Mouse (Mus musculus) limb, embryonic 15.5 days (tissue): ENCODE measurements around the gene Cln5. TPM values are rescaled to one million over a fixed set of nuclear protein-coding genes. Genes with fewer than 3 reads are reported as not detected.

Experiments
- ATAC-seq: fragments of 200-750 bp; cut with Nextera tagmentation; 2 replicates; pipeline ENCODE4 v1.8.0; 2017; ENCODE audit warnings: low read depth, moderate TSS enrichment; ENCODE audit not compliant: insufficient number of reproducible peaks, low FRiP score, low TSS enrichment
- H3K27ac ChIP-seq: fragments of 300-500 bp; sonication (generic); 2 replicates; pipeline ENCODE4 v1.5.1; 2015; ENCODE audit warnings: moderate library complexity, mild to moderate bottlenecking, inconsistent platforms
- H3K27me3 ChIP-seq: fragments of 300-500 bp; sonication (generic); 2 replicates; pipeline ENCODE4 v1.6.1; 2015; ENCODE audit warnings: inconsistent platforms
- H3K36me3 ChIP-seq: fragments of 300-500 bp; sonication (generic); 2 replicates; pipeline ENCODE4 v1.6.1; 2015; ENCODE audit warnings: inconsistent platforms
- H3K4me1 ChIP-seq: fragments of 300-500 bp; sonication (generic); 2 replicates; pipeline ENCODE4 v1.6.1; 2015; ENCODE audit warnings: inconsistent platforms
- H3K4me2 ChIP-seq: fragments of 300-500 bp; sonication (generic); 2 replicates; pipeline ENCODE4 v1.6.1; 2015; ENCODE audit warnings: mild to moderate bottlenecking, inconsistent platforms
- H3K4me3 ChIP-seq: fragments of 300-500 bp; sonication (generic); 2 replicates; pipeline ENCODE4 v1.5.1; 2015; ENCODE audit warnings: mild to moderate bottlenecking, inconsistent platforms
- H3K9ac ChIP-seq: fragments of 300-500 bp; sonication (generic); 2 replicates; pipeline ENCODE4 v1.6.1; 2015; ENCODE audit warnings: inconsistent platforms
- H3K9me3 ChIP-seq: fragments of 300-500 bp; sonication (generic); 2 replicates; pipeline ENCODE4 v1.6.1; 2016; ENCODE audit warnings: inconsistent platforms
- WGBS: fragments of 180-500 bp; shearing (Covaris S2); methylation state at CpG from one replicate; pipeline ENCODE4 v1.1.7; 2015; 5-methylcytosine and 5-hydroxymethylcytosine counted together
- polyA plus RNA-seq: library from polyadenylated mRNA; unstranded; fragments of >200 nt; fragmentation: Nextera tagmentation; extraction: Ambion mirVana; gene quantifications from 2 replicates; pipeline ENCODE4 v1.2.1, GENCODE M21; 2015

The Cln5 gene
- 33.5 and 35.2 TPM in 2 replicates for polyA plus RNA-seq

- Histone ChIP-seq H3K9ac (peak within 1 kb of the TSS; percentile 66), H3K36me3 (peaks cover 19% of the 10 kb centered on the region), H3K4me1 (peaks cover 12% of the 10 kb centered on the region), H3K4me2 (peak within 1 kb of the TSS; percentile 80), H3K4me3 (peak within 1 kb of the TSS; percentile 71), H3K9me3 (no peaks in the 10 kb centered on the region), H3K27ac (peak within 1 kb of the TSS; percentile 88), H3K27me3 (no peaks in the 10 kb centered on the region)
- under 1% methylated on average over 65 of the region's 65 CpGs for WGBS
- peak; percentile 97 for ATAC-seq
Observed at GRCm38 (mm10) chr14:103069864-103070611, at the start of gene Cln5. TSS of gene Cln5 (plus strand) at chr14:103070216.

DNA sequence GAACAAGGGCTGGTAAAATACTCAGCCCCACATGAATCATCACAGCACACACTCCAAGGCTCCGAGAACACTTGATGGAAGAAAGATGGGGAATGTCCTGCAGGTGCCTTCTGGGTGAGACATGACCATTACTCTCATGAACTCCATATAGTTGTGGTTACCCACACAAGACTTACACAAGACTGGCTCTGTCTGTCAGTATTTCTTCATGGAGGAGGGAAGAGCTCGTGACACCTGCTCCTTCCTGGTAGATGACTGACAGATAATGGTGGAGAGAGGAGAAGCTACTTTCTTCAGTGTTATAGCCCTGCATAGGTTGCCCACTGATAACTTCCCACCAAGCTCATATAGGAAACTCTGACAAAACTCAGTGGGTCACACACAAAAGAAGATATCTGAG lies 40.8 kb upstream of the Cln5 start:
- Histone ChIP-seq H3K9me3 (no peaks in the 10 kb centered on the region), H3K4me1 (no peaks in the 10 kb centered on the region), H3K27me3 (no peaks in the 10 kb centered on the region), H3K4me3 (no peak overlapping the region), H3K4me2 (no peak overlapping the region), H3K27ac (no peak overlapping the region), H3K9ac (no peak overlapping the region), H3K36me3 (no peaks in the 10 kb centered on the region)
- WGBS: 80% methylated on average over 2 of the region's 2 CpGs
- ATAC-seq: no peak

DNA sequence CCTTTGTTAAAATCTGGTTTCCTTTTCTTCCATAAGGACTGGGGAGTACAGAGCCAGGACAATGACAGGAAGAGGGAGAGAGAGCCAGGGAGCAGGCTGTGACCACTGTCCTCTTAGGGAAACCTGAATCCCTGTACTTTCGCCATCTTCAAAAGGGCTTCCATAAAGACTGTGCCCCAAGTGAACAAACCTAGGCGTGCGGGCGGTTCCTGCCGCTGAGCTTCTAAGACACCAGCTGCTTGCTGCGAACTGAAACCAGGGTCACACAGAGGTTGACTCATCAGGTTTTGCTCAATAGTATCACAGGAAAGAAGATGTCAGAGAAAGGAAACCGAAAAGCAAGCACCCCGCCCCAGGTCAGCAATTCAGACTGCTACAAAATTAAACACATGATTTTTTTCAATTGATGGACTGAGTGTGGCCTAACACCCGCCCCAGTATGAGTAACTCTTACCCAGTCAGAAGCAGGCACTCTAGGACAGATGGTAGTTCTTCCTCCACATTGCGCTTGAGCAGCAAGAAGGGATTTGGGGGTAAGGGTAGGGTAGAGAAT lies 36.7 kb upstream of the Cln5 start:
- ATAC-seq: no peak
- Histone ChIP-seq H3K9me3 (no peaks in the 10 kb centered on the region), H3K9ac (no peak overlapping the region), H3K27ac (0 out of 2 replicates have a peak overlapping the region, but pooled peaks have one; percentile 3), H3K27me3 (no peaks in the 10 kb centered on the region), H3K4me1 (no peaks in the 10 kb centered on the region), H3K4me2 (no peak overlapping the region), H3K36me3 (no peaks in the 10 kb centered on the region), H3K4me3 (no peak overlapping the region)
- 70% methylated on average over 10 of the region's 10 CpGs for WGBS

DNA sequence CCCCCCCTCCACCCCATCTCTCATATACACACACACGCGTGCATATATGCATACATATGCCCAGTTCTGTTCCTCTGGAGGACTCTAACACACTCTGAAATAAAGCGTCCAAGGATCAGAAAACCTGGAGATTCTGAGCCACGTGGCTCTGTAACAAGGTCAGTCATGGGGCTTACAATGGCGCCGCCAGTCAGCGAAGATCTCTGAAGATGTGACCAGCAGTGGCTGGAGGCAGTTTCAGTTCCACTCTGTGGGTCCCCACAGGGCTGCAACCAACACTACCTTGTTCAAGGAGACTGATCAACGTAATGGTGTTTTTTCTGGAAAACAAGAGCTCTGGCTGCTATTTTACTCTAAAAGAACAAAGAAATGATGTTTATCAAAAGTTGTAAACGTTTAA lies 35.9 kb upstream of the Cln5 start:
- no peak for ATAC-seq
- no peaks in the 10 kb centered on the region for H3K9me3 ChIP-seq
- H3K36me3 ChIP-seq: no peaks in the 10 kb centered on the region
- H3K4me2 ChIP-seq: no peak overlapping the region
- no peak overlapping the region for H3K27ac ChIP-seq
- no peaks in the 10 kb centered on the region for H3K4me1 ChIP-seq
- 85% methylated on average over 9 of the region's 9 CpGs for WGBS
- no peak overlapping the region for H3K4me3 ChIP-seq
- H3K9ac ChIP-seq: no peak overlapping the region
- H3K27me3 ChIP-seq: no peaks in the 10 kb centered on the region

- Histone ChIP-seq H3K4me3 (no peak overlapping the region), H3K27me3 (no peaks in the 10 kb centered on the region), H3K4me1 (no peaks in the 10 kb centered on the region), H3K4me2 (no peak overlapping the region), H3K9me3 (no peaks in the 10 kb centered on the region), H3K36me3 (no peaks in the 10 kb centered on the region), H3K9ac (no peak overlapping the region), H3K27ac (no peak overlapping the region)
- WGBS: 78% methylated on average over 3 of the region's 3 CpGs
- ATAC-seq: no peak
Observed at GRCm38 (mm10) chr14:103037016-103037415, 33.0 kb upstream of the Cln5 start.

- no peaks in the 10 kb centered on the region for H3K4me1 ChIP-seq
- H3K36me3 ChIP-seq: no peaks in the 10 kb centered on the region
- H3K9ac ChIP-seq: no peak within 1 kb of the TSS
- no peaks in the 10 kb centered on the region for H3K9me3 ChIP-seq
- no peaks in the 10 kb centered on the region for H3K27me3 ChIP-seq
- H3K27ac ChIP-seq: no peak within 1 kb of the TSS
- WGBS: 70% methylated on average over 2 of the region's 2 CpGs
- no peak within 1 kb of the TSS for H3K4me2 ChIP-seq
- no peak for ATAC-seq
- H3K4me3 ChIP-seq: no peak within 1 kb of the TSS
Observed at GRCm38 (mm10) chr14:103046677-103047076, 23.3 kb upstream of the Cln5 start, which contains the start of gene Acod1. TSS of gene Acod1 (plus strand) at chr14:103046977.

GRCm38 (mm10) chr14:103048292-103049086 lies 21.5 kb upstream of the Cln5 start:
- H3K4me2 ChIP-seq: no peak overlapping the region
- H3K27me3 ChIP-seq: no peaks in the 10 kb centered on the region
- H3K27ac ChIP-seq: no peak overlapping the region
- H3K4me3 ChIP-seq: no peak overlapping the region
- no peaks in the 10 kb centered on the region for H3K9me3 ChIP-seq
- ATAC-seq: no peak
- no peaks in the 10 kb centered on the region for H3K36me3 ChIP-seq
- H3K4me1 ChIP-seq: no peaks in the 10 kb centered on the region
- no peak overlapping the region for H3K9ac ChIP-seq
- WGBS: 85% methylated on average over 11 of the region's 11 CpGs

- Histone ChIP-seq H3K4me1 (no peaks in the 10 kb centered on the region), H3K27me3 (no peaks in the 10 kb centered on the region), H3K9ac (no peak overlapping the region), H3K27ac (no peak overlapping the region), H3K4me2 (no peak overlapping the region), H3K4me3 (no peak overlapping the region), H3K9me3 (no peaks in the 10 kb centered on the region), H3K36me3 (no peaks in the 10 kb centered on the region)
- no peak for ATAC-seq
- WGBS: 32% methylated on average over 8 of the region's 8 CpGs
Observed at GRCm38 (mm10) chr14:103051159-103051769, 18.8 kb upstream of the Cln5 start.

- H3K4me1 ChIP-seq: no peaks in the 10 kb centered on the region
Observed at GRCm38 (mm10) chr14:103054731-103055130, 15.3 kb upstream of the Cln5 start.

DNA sequence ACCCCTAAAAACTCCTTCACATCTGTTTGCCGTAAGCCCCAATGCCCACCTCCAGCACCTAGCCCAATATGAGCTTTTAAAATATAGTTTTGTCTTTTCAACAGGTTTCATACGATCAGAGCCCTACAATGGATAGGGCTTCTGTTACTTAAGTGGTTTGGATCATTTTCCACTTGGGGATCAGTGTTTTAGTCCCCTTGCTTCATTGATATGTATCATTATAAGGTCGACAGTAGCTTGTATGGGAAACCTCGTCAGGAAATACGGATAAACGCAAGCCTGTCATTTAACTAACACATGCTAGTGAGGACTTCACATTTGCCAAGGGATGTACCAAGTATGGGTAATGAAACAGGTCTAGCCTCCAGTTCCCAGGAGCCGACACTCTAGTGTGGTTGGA lies 13.4 kb upstream of the Cln5 start:
- H3K4me3 ChIP-seq: no peak overlapping the region
- H3K4me2 ChIP-seq: no peak overlapping the region
- ATAC-seq: no peak
- 78% methylated on average over 7 of the region's 7 CpGs for WGBS
- no peaks in the 10 kb centered on the region for H3K4me1 ChIP-seq
- no peaks in the 10 kb centered on the region for H3K27me3 ChIP-seq
- H3K9me3 ChIP-seq: no peaks in the 10 kb centered on the region
- no peak overlapping the region for H3K9ac ChIP-seq
- no peak overlapping the region for H3K27ac ChIP-seq
- H3K36me3 ChIP-seq: no peaks in the 10 kb centered on the region

More at GRCm38 (mm10) chr14:103054731-103055130, 15.3 kb upstream of the Cln5 start:
- H3K4me3 ChIP-seq: no peak overlapping the region
- no peaks in the 10 kb centered on the region for H3K9me3 ChIP-seq
- H3K9ac ChIP-seq: no peak overlapping the region
- 80% methylated on average over 13 of the region's 13 CpGs for WGBS
- H3K27me3 ChIP-seq: no peaks in the 10 kb centered on the region
- no peaks in the 10 kb centered on the region for H3K36me3 ChIP-seq
- no peak for ATAC-seq
- H3K27ac ChIP-seq: no peak overlapping the region
- no peak overlapping the region for H3K4me2 ChIP-seq

DNA sequence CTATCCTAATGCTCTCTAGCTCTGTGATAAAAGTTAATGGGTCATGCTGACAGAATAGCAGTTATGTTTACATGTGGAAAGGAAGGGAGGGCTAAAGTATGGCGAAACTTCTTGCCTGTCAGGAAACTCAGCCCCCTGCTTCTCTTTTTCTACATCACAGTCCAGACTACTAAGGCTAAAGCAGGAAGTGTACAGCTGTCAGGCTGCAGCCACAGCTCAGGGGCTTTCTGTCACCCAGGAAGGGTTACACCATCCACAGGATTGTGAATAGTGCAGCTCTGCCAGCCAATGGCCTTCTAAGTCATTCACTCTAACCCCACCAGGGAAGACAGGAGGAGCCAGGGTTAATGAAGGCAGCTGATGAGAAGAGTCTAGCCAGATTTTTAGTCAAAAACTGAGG lies 11.0 kb upstream of the Cln5 start:
- no peak overlapping the region for H3K4me3 ChIP-seq
- H3K9ac ChIP-seq: no peak overlapping the region
- WGBS: 58% methylated on average over 1 of the region's 1 CpGs
- no peaks in the 10 kb centered on the region for H3K27me3 ChIP-seq
- H3K9me3 ChIP-seq: no peaks in the 10 kb centered on the region
- no peak overlapping the region for H3K4me2 ChIP-seq
- no peak overlapping the region for H3K27ac ChIP-seq
- no peak for ATAC-seq
- H3K36me3 ChIP-seq: no peaks in the 10 kb centered on the region
- no peaks in the 10 kb centered on the region for H3K4me1 ChIP-seq
